Mouse (Mus musculus): Measurements from ENCODE around the gene Zfp260.
"Not testable (repeated sequence)": the region's sequence is repeated elsewhere in the genome, so short reads cannot be mapped to it uniquely, and the experiment has no call there.

The Zfp260 gene

DNA sequence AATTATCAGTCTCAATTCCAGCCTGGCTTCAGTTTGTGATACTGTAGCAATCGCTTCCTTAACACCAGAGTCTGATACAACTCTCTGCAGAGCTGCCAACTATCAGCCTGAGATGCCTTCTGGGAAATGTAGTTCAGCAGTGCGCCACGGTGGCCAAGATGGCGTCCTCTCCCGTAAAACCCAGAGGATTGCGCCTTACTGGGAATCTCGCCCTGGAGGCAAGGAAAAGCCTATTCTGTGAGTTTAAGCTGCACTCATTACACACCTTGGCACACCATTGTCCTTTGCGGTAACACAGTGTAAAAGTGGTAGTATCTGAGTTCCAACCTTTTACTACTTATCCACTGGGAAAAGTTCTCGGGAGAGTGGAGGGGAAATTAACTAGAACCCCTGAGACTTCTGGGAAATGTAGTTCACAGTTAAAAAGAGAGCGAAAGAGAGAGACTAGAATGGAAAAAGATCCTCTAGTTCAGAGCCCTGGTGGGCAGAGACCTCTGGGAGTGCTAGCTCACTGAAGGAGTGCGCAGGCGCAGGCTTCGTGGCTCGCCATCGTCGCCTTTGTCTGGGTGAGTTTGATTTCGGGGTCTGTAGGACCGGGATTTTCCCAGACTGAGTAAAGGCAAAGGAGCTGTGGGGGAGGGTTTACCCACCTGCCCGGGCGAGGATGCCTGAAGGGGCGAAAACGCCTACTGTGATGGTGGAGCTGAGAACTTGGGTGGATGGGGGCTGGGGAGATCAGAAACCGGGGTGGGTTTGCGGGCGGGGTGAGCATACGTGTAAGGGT is at the start of gene Zfp260:
Gene Zfp260 (plus strand): TSS at position 132 of the 784 bp plus-strand sequence.
- DNase-seq (ENCODE audit: low spot score): peak; percentile 95

DNA sequence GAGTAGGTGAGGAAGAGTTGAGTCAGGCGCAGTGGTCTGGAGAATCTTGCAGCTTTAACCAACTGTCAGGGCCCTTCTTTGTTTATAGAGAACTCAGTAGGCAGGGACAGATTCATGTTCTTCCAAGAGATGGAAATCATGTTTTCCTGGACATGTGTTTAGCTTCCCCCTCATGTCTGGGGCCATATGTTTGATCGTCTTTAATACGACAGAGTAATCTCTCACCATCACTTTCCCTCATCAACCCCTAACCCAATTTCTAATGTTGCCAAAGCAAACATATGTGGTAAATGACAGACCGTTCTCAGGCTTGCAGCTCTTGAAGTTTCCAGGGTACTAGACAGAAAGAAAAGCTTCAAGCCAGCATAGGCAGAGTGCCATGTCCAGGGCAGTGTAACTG is 46.5 kb upstream of the Zfp260 start:
- DNase-seq (ENCODE audit: low spot score): peak; percentile 22

DNA sequence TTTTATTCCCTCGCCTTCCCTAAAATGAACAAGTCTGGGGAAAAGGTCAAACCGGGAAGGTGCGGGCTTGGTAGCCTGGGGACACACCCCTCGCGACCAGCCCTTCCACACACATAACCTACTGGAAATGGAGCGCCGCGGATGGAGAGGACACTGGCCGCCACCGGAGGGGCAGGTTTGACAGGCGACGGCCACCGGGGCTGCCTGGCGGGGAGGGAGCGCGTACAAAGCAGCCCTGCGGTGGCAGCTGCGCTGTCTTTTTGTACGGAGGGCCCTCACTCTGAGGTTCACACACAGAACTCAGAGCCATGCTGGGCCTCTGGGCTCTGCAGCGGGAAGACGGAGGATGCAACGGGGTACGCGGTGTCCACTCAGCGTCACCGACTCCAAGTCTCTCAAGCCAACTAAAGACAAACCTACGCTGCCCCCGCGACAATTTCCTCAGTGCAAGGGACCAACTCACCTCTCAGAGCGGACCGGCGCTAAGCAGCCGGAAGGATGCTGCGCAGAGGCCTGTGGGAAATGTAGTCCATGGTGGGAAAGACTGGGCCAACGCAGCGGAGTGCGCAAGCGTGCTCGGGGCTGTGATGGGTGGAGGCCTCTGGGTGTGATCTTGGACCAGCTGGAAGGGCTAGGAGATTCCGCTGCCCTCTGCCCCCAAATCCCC is 43.6 kb upstream of the Zfp260 start, which contains the start of gene Zfp14:
Gene Zfp14 (minus strand): TSS at position 499 of the 667 bp plus-strand sequence.
- peak; percentile 90 for DNase-seq (ENCODE audit: low spot score)

DNA sequence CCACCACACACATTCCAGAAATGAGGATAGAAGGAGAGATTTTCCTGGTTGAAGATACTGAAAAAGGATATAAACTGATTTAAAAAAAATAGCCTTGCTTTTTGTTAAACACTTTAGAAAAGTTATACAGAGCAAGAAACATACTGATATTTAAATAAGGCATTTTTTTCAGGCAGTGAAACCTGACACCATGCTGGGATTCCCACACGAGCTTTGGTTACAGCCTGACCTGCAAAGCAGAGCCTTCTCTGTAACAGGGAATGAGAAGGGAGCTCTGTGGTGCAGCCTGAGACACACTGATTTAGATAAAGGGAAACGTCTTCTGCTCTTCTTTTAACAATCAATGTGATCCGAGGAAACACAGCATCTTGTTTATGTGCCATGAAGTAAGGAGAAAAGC is 41.0 kb upstream of the Zfp260 start:
- DNase-seq (ENCODE audit: low spot score): no peak

DNA sequence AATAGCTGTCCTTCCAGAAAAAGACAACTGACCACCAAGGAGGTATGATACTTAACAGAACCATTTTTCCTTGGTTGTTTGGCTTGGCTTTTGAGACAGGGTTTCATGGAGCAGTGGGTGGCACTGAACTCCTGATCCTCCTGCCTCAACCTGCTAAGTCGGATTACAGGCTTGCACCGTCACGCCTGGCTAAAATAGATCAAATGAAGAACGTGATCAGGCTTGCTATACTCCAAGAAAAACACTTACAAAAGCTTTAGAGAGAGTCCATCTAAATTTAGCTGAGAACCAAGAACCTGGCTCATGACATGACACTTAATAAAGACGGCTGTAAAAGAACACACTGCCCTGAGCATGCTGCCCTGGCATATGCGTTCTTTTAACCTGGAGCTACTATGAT is 34.2 kb upstream of the Zfp260 start:
- no peak for DNase-seq (ENCODE audit: low spot score)

DNA sequence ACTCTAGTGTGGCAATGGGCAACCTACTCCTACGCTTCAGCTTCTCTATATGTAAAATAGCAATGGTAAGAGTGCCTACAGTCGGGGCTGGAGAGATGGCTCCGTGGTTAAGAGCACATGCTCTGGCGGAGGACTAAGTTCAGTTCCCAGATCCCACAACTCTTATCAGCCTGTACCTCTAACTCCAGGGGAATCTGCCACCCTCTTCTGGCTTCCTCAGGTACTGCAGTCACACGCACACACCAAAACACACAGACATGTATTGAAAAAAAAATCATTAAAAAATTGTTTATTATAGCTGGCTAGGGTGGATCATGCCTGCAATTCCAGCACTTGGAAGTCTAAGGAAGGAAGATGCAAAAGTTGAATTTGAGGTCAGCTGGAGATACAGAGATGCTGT is 32.1 kb upstream of the Zfp260 start:
- DNase-seq (ENCODE audit: low spot score): no peak

DNA sequence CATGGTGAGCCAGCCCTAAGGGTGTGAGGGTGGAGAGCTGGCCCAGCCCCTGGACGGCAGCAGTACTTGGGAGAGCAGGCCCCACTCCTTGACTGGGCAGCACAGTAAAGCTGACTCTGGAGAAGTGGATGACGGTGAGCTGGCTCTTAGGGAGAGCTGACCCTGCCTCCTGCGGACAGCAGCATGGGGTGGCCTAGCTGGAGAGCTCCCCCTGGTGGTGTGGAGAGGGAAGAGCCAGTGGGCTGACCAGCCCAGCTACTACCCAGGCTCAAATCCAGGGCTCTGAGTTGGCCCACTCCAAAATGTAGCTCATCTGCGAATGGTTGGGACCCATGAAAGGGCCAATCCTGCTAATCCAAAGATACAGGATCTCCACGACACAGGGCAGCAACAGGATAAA is 30.0 kb upstream of the Zfp260 start:
- DNase-seq (ENCODE audit: low spot score): no peak

DNA sequence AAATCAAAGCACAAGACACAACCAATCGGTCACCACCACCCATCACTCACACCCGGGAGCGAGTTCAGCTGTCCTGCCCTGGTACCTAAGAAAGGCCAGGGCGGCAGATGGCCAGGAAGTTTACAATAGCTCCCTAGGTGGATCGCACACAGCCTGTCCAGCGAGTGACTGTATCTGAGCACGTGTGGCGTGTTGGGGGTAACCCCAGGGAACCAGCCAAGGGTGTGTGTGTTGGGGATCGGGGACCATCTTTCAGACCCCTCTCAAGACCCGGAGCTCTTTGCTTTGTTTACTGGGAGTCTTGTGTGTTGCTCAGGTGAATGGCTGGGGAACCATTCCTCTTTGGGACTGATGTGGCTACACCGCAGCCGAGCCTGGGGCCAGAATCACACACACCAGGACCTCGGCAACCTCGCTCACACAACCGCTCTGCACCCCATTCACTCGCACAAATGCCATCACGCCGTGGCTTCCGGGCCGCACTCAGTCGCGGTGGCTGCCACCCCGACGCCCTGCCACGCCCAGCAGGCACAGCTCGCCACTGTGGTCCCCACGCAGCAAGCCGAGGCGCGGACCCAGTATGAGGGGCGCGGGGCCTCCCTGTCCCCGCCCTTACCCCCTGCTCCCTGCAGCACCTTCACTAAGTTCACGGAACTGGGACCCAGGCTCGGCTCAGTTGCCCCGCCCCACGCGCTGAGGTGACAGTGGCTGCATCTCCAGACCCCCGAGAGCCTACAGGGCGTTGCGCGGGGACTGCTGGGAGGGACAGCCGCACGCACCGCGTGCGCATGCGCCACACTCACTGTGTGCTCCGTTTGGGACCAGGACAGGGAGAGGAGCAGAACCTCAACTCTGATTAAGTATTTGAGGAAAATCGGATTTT is 22.2 kb upstream of the Zfp260 start, which contains the start of gene Zfp82:
Gene Zfp82 (minus strand): TSS at position 755 of the 883 bp plus-strand sequence.
- peak; percentile 79 for DNase-seq (ENCODE audit: low spot score)

DNA sequence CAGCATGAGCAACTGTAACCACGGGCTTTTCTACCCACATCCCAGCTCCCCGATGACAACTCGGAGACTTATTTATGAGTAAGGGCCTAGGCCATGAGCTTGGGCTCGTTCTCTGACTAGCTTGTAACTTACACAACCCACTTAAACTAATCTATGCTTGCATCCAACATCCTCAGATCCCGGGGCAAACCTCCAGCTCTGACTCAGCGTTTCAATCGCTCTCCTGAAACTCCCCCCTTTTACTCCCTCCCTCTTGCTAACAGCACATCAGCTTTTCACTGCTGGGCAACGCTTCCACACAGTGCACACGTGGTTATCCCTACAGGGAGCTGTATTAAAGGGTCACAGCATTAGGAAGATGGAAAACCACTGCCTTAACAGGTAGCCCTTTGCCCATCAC is 8.1 kb upstream of the Zfp260 start:
- no peak for DNase-seq (ENCODE audit: low spot score)

DNA sequence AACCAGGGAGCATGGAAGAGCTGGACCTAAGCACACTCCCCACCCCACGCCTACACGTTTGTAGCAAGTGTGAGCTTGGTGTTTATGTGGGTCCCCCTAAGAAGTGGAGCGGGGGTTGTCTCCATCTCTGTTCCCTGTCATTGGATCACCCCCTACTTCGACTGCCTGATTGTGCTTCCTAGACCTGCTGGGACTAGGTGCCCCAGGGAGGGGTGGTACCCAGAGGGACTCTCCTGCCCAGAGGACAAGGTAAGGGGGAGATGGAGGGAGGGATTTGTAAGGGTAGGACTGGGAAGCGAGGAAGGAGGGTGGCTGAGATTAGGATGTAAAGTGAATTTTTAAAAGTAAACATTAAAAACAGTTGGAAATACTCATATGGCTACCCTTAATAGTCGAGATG is 5.2 kb upstream of the Zfp260 start:
- no peak for DNase-seq (ENCODE audit: low spot score)

DNA sequence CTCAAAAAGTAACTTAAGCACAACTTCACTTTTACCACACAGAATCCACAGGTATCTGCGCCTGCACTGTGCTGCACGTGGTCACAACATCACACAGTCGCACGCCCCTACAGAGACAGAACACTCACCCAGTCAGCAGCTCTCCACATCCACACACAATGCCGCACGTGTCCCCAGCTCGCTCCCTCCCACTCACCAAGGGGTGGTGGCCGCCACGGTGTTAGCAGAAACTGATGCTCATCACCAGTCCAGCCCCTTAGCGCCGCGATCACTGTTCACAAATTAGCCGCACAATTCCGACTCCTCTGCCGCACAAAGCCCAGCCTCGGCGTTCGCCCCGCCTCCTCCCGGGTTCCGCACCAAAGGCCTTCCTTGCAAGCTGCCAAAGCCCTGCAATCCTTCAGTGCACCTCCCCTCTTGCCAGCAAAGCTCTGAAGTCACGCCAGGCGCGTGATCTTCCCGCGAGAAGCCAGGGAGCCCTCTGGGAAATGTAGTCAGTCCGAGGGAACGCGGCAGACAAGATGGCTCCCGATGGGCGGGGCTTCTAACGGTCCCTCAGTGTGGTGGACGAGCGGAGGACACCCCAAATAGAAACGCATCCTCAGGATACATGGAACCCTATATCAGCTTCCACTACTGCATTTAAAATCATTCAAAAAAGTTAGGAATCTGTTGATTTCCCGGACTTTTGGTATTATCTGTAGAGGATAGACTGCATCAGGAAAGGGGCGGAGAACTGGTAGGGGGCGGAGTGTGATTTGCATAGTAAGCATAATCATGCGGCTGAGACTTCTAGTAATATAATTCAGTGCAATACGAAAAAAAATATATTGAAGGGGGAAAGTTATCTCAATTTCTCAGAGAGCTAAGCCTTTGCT is 4.2 kb upstream of the Zfp260 start, which contains the start of the genes Gm26920 and Zfp566:
Gene Gm26920 (minus strand): TSS at position 319 of the 878 bp plus-strand sequence.
Gene Zfp566 (minus strand): TSS at position 436 of the 878 bp plus-strand sequence.
- peak; percentile 95 for DNase-seq (ENCODE audit: low spot score)

DNA sequence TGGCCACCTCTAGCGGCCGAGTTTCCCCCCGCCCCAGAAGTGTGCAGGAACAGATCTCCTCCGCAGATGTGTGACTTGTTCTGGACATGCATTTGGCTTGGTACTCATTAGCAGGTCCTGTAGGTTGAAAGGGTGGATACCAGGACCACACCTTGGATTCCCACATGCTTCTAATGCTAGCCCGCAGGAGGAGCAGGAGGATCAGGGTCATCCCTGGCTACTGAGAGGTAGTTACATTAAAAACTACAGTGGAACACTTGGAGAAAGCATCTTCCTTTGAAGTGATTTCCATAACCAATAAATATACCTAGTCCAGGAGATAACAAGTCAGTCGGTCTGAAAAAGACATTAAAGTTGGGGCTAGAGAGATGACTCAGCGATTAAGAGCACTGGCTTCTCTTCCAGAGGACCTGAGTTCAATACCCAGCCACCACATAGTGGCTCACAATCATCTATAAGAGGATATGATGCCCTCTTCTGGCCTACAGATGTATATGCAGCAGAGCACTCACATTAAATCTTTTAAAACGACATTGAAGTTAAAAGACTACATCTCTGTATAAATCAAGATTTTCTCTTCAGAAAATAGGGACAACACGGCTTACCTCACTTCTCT is 3.5 kb upstream of the Zfp260 start:
- peak; percentile 8 for DNase-seq (ENCODE audit: low spot score)

DNA sequence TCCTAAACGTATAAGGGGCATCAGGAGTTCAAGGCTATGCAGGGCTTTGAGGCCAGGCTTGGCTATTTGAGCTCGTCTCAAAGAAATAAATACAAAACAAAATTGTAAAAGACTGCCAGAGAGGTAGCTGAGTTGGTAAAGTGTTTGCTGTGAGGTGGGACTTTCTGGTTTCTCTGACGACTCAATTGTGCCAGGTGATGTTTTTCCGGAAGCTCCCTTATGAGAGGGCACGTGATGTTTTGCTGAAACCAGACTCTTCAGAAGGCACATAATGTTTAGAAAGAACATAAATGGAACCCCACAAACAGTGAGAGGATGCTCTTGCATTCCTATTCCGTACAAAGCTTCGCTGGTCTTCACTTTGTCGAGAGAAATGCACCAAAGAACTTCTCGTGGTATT is 1.9 kb upstream of the Zfp260 start:
- DNase-seq (ENCODE audit: low spot score): no peak

DNA sequence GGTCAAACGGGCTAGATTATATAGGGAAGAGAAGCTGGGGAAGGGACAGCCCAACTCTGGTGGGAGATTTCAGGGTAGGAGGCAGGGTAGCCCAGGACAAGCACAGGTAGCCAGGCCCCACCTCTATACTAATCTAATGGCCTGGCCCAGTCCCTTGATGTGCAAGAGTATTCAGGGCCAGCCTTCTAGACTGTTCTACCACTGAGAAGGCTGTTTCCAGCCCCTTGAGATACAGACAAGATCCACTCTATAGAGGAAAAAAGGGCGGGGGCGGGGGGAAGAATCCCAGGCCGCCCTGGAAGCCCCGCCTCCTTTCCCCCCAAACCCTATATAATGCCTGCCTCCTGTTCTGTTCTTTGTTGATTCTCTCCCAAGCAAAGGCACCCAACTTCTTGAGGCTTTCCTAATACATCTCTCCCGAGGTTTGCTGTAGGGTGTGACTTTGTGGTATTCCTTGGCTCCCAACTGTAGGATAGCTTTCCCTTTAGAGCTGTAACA is 610 bp upstream of the Zfp260 start:
- no peak for DNase-seq (ENCODE audit: low spot score)

DNA sequence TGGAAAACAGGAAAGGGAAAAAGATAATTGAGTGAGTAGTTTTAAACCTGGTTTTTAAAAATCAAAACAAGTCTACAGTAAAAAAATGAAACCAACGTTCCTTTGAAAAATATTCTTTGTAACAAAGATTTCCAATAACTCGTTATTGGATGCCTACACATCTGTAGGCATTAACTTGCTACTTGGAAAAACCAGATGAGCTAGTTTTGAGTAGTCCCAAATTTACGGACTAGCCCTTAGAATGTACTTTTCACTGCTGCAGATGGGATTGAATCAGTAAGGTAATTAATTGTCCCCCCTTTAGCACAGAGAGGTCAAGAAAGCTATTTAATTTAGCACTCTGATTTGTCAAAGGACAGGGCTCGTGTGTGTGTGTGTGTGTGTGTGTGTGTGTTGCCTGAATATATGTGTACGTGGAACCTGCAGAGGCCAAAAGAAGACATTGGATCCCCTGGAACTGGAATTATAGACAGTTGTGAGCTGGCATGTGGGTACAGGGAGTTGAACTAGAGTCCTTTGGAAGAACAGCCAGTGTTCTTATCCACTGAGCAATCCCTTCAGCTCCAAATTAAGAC is 1.1 kb downstream of the Zfp260 start:
- peak; percentile 10 for DNase-seq (ENCODE audit: low spot score)

DNA sequence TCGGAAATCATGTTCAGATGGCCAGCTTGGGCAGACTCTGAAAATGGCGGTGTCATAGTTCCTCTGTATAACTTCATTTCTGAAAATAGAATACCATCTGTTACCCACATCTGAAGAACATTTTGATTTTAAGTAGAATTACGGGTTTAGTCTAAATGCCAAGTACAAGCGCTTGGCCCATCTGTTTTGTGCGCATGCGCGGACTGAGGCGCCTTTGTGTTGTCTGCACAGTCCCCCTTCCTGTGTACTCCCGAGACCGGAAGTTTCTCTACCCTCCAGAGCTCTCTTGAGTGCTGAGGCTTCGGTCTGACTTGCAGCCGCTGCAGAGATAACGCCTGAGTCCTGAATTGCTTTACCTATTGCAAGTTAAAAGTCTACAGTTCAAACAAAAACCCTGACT is 4.7 kb downstream of the Zfp260 start:
- DNase-seq (ENCODE audit: low spot score): no peak

DNA sequence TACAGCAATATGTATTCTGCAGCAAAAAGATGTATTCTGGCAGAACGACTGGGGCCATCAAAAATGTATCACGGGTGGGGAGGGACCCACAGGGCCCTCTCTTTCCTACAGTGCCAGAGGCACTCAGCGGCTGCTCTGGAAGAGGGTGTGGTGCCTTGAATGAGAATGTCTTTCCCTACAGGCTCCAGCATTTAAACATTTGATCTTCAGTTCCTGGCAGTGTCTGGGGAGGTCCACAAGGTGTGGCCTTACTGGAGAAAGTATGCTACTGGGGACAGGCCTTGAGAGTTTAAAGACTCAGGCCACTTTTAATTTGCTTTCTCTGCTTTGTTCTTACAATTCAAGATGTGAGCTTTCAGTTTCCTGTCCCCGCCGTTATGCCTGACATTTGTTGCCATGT is 21.5 kb downstream of the Zfp260 start:
- DNase-seq (ENCODE audit: low spot score): no peak

DNA sequence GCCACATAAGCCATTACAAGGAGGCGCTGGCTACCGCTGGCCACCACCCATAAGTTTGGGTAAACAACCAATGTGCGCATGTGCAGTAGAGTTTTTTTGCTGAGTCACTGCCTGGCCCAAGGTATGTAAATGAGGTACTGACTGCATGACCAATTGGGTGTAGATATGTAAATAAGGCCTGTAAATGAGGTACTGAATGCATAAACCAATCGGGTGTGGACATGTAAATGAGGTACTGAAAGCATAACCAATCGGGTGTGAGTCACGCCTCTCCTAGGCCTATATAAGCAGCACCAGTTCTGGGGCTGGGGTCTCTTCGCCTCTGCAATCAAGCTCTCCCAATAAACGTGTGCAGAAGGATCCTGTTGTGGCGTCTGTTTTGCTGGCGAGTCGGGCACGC is 23.4 kb downstream of the Zfp260 start:
- not testable (repeated sequence) for DNase-seq (ENCODE audit: low spot score)

DNA sequence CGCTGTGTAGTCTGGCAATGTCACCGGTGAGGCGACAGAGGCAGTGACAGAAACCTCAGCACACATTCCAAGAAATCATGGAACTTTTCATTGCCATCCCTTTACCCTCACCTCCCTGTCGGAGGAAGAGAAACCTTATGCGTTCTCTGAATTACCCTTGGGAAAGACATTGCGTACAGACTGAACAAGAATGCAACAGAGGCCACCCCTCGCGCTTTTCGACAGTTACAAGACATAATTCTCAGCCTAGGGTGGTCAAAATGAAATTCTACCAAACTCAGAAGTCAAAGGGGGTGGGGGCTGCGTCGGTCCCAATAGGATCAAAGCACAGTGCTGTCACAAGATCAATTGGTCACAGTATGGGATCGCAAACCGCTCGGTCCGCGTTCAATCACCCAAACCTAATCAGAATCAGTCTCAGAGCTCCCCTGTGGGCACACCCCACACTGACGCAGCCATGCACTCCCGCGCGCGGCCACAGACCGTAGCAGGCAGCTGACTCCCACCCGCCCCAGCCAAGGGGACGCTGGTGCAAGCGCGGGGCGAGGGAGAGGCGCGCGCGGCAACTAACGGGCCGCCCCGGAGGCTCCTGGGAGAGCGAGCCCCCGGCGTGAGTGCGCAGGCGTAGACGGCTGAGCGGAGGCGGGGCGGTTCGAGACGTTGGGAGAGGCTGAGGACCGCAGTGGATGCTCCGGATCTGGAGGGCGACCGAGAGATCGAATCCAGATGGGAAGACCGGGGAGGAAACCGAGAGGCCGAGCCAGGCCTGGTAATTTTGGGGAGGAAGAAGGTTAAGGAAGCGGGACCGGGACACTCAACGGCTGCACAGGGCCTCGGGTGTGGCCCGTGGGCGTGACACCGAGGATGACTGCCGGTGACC is 27.0 kb downstream of the Zfp260 start, which contains the start of gene Zfp382:
Gene Zfp382 (plus strand): TSS at position 635 of the 880 bp plus-strand sequence.
- peak; percentile 94 for DNase-seq (ENCODE audit: low spot score)

All from MN1 (cell line).